Mouse (Mus musculus) monocyte, adult 5-6 weeks (primary cell): ENCODE data around the gene Adh5. TPM values are rescaled to one million over a fixed set of nuclear protein-coding genes. Genes with fewer than 3 reads are reported as not detected.

ENCODE experiments used
- ATAC-seq: fragments of 153-309, 156-312 bp; replicated peaks from 2 replicates; pipeline ENCODE4 v1.8.0; 2017; ENCODE audit warnings: mild to moderate bottlenecking; ENCODE audit not compliant: low TSS enrichment, insufficient number of reproducible peaks, severe bottlenecking, poor library complexity, low FRiP score
- total RNA-seq: library from RNA; stranded (forward); fragments of 200-1000, 200-491, 200-594 nt; gene quantifications from 3 replicates; pipeline ENCODE4 v1.2.3, GENCODE M21; 2017

The Adh5 gene
- total RNA-seq, 1 experiment from 2014 or later: 70.8 TPM

- ATAC-seq: no peak
Observed at GRCm38 (mm10) chr3:138495166-138496145, 52.6 kb downstream of the Adh5 start.

GRCm38 (mm10) chr3:138498731-138499130 lies 55.8 kb downstream of the Adh5 start:
- ATAC-seq: no peak

GRCm38 (mm10) chr3:138499854-138500740 lies 57.2 kb downstream of the Adh5 start:
- no peak for ATAC-seq

GRCm38 (mm10) chr3:138503754-138504153 lies 60.9 kb downstream of the Adh5 start:
- no peak for ATAC-seq

Other genes starting within 250 kb of the Adh5 start
- gene 4930579F01Rik, start 249.3 kb upstream of the Adh5 start, total RNA-seq: not detected in 3 replicates
- not detected in 3 replicates for gene Adh7, start 225.3 kb upstream of the Adh5 start, total RNA-seq
- gene Adh1, start 182.1 kb upstream of the Adh5 start, total RNA-seq: not detected in 3 replicates
- gene Adh6a, start 129.8 kb upstream of the Adh5 start, total RNA-seq: not detected in 3 replicates
- gene Adh6b, start 101.3 kb upstream of the Adh5 start, total RNA-seq: not detected in 3 replicates
- gene Adh4, start 27.6 kb upstream of the Adh5 start, total RNA-seq: not detected in 3 replicates
- gene Metap1, start 46.4 kb downstream of the Adh5 start, total RNA-seq: 31.1 to 53.7 TPM (median 42.6 TPM) in 3 replicates
- gene Eif4e, start 83.1 kb downstream of the Adh5 start, total RNA-seq: 78.5 to 113 TPM (median 86.9 TPM) in 3 replicates